Mouse (Mus musculus) embryonic facial prominence, embryonic 14.5 days (tissue): Measurements from ENCODE around the gene Arhgef25. TPM values are rescaled to one million over a fixed set of nuclear protein-coding genes. Genes with fewer than 3 reads are reported as not detected.
"Not testable (repeated sequence)": the region's sequence is repeated elsewhere in the genome, so short reads cannot be mapped to it uniquely, and the experiment has no call there.

ENCODE experiments used
- ATAC-seq: fragments of 200-750 bp; cut with Nextera tagmentation; 2 replicates; pipeline ENCODE4 v1.8.0; 2017; ENCODE audit warnings: low read depth, moderate number of reproducible peaks, moderate TSS enrichment
- DNase-seq: peaks from one replicate; pipeline ENCODE4 v3.0.0-alpha.2; 2015; ENCODE audit warnings: low spot score
- H3K27ac ChIP-seq: fragments of 300-500 bp; sonication (generic); replicated peaks from 2 replicates; pipeline ENCODE4 v1.5.1; 2014; ENCODE audit warnings: low read depth, mild to moderate bottlenecking, low read length, moderate library complexity
- H3K27me3 ChIP-seq: fragments of 300-500 bp; sonication (generic); replicated peaks from 2 replicates; pipeline ENCODE4 v1.6.1; 2014; ENCODE audit warnings: low read length; ENCODE audit not compliant: control insufficient read depth, insufficient read depth
- H3K36me3 ChIP-seq: fragments of 300-500 bp; sonication (generic); 2 replicates; pipeline ENCODE4 v1.6.1; 2014; ENCODE audit warnings: low read length, mixed read lengths; ENCODE audit not compliant: control insufficient read depth, insufficient read depth
- H3K4me1 ChIP-seq: fragments of 300-500 bp; sonication (generic); 2 replicates; pipeline ENCODE4 v1.6.1; 2014; ENCODE audit warnings: antibody characterized with exemption, low read length; ENCODE audit not compliant: control insufficient read depth, insufficient read depth
- H3K4me2 ChIP-seq: fragments of 300-500 bp; sonication (generic); 2 replicates; pipeline ENCODE4 v1.6.1; 2014; ENCODE audit warnings: low read depth, mild to moderate bottlenecking, low read length, moderate library complexity, mixed read lengths
- H3K4me3 ChIP-seq: fragments of 300-500 bp; sonication (generic); 2 replicates; pipeline ENCODE4 v1.5.1; 2014; ENCODE audit warnings: low read depth, mild to moderate bottlenecking, low read length
- H3K9ac ChIP-seq: fragments of 300-500 bp; sonication (generic); 2 replicates; pipeline ENCODE4 v1.6.1; 2014; ENCODE audit warnings: low read depth, mild to moderate bottlenecking, low read length, moderate library complexity, mixed read lengths
- H3K9me3 ChIP-seq: fragments of 300-500 bp; sonication (generic); 2 replicates; pipeline ENCODE4 v1.6.1; 2016; ENCODE audit warnings: low read length; ENCODE audit not compliant: control insufficient read depth
- WGBS: fragments of 180-500 bp; shearing (Covaris S2); extraction: QIAGEN DNeasy Blood & Tissue Kit; methylation state at CpG from one replicate; pipeline ENCODE4 v1.1.7; 2014; 5-methylcytosine and 5-hydroxymethylcytosine counted together
- polyA plus RNA-seq: library from polyadenylated mRNA; unstranded; fragments of >200 nt; fragmentation: Nextera tagmentation; extraction: Ambion mirVana; gene quantifications from 2 replicates; pipeline ENCODE4 v1.2.1, GENCODE M21; 2014

Arhgef25 gene
- polyA plus RNA-seq, 1 experiment from 2014 or later: 76.7 TPM

DNA sequence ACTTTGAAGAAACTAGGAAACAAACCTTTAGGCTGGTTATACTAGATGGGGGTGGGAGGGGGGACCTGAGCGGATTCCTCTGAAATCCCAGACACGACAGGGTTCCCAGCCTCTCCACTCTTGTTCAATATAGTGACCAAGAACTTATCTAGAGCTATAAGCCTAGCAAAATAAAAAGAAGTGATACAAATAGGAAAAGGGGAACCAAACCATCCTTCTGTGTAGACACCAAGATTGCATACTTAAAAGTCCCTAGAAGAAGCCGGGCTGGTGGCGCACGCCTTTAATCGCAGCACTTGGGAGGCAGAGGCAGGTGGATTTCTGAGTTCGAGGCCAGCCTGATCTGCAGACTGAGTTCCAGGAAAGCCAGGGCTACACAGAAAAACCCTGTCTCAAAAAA lies 36.6 kb downstream of the Arhgef25 start:
- 93% methylated on average over 7 of the region's 7 CpGs for WGBS
- Histone ChIP-seq H3K27me3 (no peaks in the 10 kb centered on the region), H3K4me1 (no peaks in the 10 kb centered on the region), H3K27ac (no peak overlapping the region), H3K9me3 (no peaks in the 10 kb centered on the region), H3K4me3 (no peak overlapping the region), H3K36me3 (no peaks in the 10 kb centered on the region), H3K4me2 (no peak overlapping the region), H3K9ac (no peak overlapping the region)
- DNase-seq (no peak), ATAC-seq (no peak)

- not testable (repeated sequence) for H3K9ac ChIP-seq, H3K4me3 ChIP-seq, H3K36me3 ChIP-seq, H3K4me2 ChIP-seq, H3K27ac ChIP-seq, H3K4me1 ChIP-seq, H3K9me3 ChIP-seq, H3K27me3 ChIP-seq, ATAC-seq, DNase-seq
- WGBS: 83% methylated on average over 10 of the region's 10 CpGs
These were observed 37.3 kb downstream of the Arhgef25 start for GRCm38 (mm10) chr10:127152556-127152955.

DNA sequence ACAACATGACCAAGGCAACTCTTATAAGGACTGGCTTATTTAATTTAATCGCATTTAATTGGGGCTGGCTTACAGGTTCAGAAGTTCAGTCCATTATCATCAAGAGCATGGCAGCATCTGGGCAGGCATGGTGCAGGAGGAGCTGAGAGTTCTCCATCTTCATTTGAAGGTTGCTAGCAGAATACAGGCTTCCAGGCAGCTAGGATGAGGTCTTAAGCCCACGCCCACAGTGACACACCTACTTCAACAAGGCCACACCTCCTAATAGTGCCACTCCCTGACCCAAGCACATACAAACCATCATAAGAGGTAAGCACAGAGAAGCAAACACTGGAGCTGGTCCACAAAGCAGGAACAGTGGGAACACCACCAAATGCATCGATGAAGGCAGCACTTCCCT lies 38.6 kb downstream of the Arhgef25 start:
- H3K9me3 ChIP-seq, H3K9ac ChIP-seq, H3K27ac ChIP-seq, DNase-seq, ATAC-seq, H3K4me3 ChIP-seq, H3K27me3 ChIP-seq, H3K4me2 ChIP-seq, H3K36me3 ChIP-seq, H3K4me1 ChIP-seq: not testable (repeated sequence)
- 87% methylated on average over 3 of the region's 3 CpGs for WGBS

GRCm38 (mm10) chr10:127150471-127150872 lies 39.4 kb downstream of the Arhgef25 start:
- ATAC-seq (no peak), DNase-seq (no peak)
- H3K9me3 ChIP-seq: no peaks in the 10 kb centered on the region
- 84% methylated on average over 4 of the region's 4 CpGs for WGBS
- no peaks in the 10 kb centered on the region for H3K4me1 ChIP-seq
- H3K4me3 ChIP-seq: no peak overlapping the region
- no peaks in the 10 kb centered on the region for H3K27me3 ChIP-seq
- H3K4me2 ChIP-seq: no peak overlapping the region
- no peak overlapping the region for H3K9ac ChIP-seq
- H3K27ac ChIP-seq: no peak overlapping the region
- H3K36me3 ChIP-seq: no peaks in the 10 kb centered on the region

DNA sequence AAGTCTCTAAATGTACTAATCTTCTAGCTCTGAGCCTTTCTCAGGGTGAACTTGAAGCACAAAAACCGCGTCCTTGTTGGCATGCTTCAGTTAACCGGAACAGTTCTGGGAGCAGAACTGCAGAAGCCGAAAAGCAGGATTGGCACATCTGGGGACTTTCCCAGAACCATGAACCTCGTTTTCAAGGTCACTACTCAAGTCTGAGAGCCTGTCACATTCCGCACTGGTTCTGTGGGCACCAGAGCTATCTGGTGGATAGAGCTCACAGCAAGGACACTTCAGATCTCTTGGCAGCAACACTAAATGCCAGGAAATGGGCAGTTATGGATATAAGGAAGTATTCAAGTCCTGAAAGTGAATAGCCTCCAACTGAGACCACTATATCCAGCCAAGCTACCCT lies 42.7 kb downstream of the Arhgef25 start:
- no peaks in the 10 kb centered on the region for H3K36me3 ChIP-seq
- ATAC-seq (no peak), DNase-seq (no peak)
- H3K27ac ChIP-seq: no peak overlapping the region
- no peaks in the 10 kb centered on the region for H3K4me1 ChIP-seq
- no peaks in the 10 kb centered on the region for H3K27me3 ChIP-seq
- H3K4me3 ChIP-seq: no peak overlapping the region
- WGBS: 82% methylated on average over 6 of the region's 6 CpGs
- no peak overlapping the region for H3K9ac ChIP-seq
- no peaks in the 10 kb centered on the region for H3K9me3 ChIP-seq
- no peak overlapping the region for H3K4me2 ChIP-seq

DNA sequence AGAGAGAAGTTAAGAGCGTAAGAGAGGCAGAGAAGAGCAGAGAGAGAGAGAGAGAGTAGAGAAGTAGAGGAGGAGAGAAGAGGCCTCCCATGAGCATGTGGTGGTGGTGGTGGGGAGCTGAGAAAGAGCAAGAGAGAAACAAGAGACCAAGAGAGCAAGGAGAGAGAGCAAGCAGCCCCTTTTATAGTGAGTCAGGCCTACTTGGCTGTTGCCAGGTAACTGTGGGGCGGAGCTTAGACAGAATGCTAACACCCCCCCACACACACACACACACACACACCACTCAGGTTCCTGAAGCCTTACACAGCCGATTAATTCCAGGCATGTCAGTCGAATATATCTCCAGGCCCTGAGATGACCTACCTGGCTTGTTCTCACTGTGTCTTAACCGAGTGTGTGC lies 44.6 kb downstream of the Arhgef25 start:
- 68% methylated on average over 5 of the region's 5 CpGs for WGBS
- no peak overlapping the region for H3K4me2 ChIP-seq
- H3K27ac ChIP-seq: no peak overlapping the region
- H3K27me3 ChIP-seq: no peaks in the 10 kb centered on the region
- DNase-seq: no peak
- H3K4me3 ChIP-seq: no peak overlapping the region
- H3K9me3 ChIP-seq: no peaks in the 10 kb centered on the region
- H3K36me3 ChIP-seq: no peaks in the 10 kb centered on the region
- no peak for ATAC-seq
- H3K9ac ChIP-seq: no peak overlapping the region
- H3K4me1 ChIP-seq: no peaks in the 10 kb centered on the region

- H3K4me1 ChIP-seq: no peaks in the 10 kb centered on the region
- H3K4me3 ChIP-seq: no peak overlapping the region
- no peak overlapping the region for H3K4me2 ChIP-seq
- H3K27ac ChIP-seq: no peak overlapping the region
- H3K9ac ChIP-seq: no peak overlapping the region
- WGBS: 89% methylated on average over 7 of the region's 7 CpGs
- no peaks in the 10 kb centered on the region for H3K9me3 ChIP-seq
- DNase-seq (no peak), ATAC-seq (no peak)
- H3K27me3 ChIP-seq: no peaks in the 10 kb centered on the region
- no peaks in the 10 kb centered on the region for H3K36me3 ChIP-seq
These were observed 45.3 kb downstream of the Arhgef25 start for GRCm38 (mm10) chr10:127144536-127144935.

DNA sequence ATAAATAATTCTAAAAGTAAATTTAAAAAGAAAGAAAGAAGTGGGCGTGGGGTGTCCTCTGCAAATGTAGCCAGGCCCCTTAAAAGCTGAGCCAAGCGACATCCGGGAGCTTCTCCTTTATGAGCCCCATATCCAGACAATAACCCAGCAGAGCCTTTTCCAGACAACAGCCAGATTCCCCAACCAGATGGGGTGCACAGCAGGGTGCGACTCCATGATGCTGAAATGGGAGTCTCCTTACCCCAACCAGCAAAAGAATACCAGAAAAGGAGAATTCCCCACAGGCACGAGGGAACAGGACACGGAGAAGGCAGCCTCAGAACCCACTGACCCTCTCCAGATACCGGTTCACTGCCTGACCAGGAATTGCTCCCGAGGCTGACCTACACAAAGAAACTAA lies 46.7 kb downstream of the Arhgef25 start:
- H3K4me3 ChIP-seq: no peak overlapping the region
- no peaks in the 10 kb centered on the region for H3K9me3 ChIP-seq
- H3K27me3 ChIP-seq: no peaks in the 10 kb centered on the region
- no peak for DNase-seq
- H3K4me2 ChIP-seq: no peak overlapping the region
- H3K36me3 ChIP-seq: no peaks in the 10 kb centered on the region
- no peak overlapping the region for H3K27ac ChIP-seq
- WGBS: 76% methylated on average over 8 of the region's 8 CpGs
- H3K9ac ChIP-seq: no peak overlapping the region
- H3K4me1 ChIP-seq: no peaks in the 10 kb centered on the region
- ATAC-seq: no peak

DNA sequence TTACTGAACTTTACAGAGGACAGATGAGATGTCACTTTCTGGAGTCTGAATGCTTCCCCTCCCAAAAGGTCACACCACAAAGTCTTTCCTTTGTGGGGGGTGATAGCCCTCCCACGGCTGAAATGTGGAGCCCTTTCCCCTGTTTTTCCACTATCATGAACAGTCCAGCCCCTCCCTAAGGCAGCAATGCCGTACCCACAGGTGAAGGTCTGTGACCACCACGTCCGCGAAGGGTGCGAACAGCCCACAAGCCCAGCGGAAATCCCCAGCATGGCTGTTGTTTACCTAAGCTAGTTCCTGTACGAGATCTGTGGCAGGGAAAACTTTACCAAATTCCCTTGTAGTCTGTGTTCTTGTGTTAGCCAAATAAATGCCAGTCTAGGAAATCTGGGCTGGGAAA lies 48.4 kb downstream of the Arhgef25 start:
- Histone ChIP-seq H3K9me3 (no peaks in the 10 kb centered on the region), H3K27me3 (no peaks in the 10 kb centered on the region), H3K36me3 (no peaks in the 10 kb centered on the region), H3K4me2 (no peak overlapping the region), H3K4me1 (no peaks in the 10 kb centered on the region), H3K9ac (no peak overlapping the region), H3K4me3 (no peak overlapping the region), H3K27ac (no peak overlapping the region)
- no peak for ATAC-seq
- WGBS: 75% methylated on average over 8 of the region's 8 CpGs
- no peak for DNase-seq
